Mouse (Mus musculus) right cerebral cortex, postnatal 4 days (tissue): Measurements from ENCODE around the gene Zfp580.
A peak's percentile ranks its signal among the peaks of the same experiment; 100 is the strongest.

Experiments
- DNase-seq: peaks from one replicate; pipeline ENCODE4 v3.0.0-alpha.2; 2022

Zfp580 gene

DNA sequence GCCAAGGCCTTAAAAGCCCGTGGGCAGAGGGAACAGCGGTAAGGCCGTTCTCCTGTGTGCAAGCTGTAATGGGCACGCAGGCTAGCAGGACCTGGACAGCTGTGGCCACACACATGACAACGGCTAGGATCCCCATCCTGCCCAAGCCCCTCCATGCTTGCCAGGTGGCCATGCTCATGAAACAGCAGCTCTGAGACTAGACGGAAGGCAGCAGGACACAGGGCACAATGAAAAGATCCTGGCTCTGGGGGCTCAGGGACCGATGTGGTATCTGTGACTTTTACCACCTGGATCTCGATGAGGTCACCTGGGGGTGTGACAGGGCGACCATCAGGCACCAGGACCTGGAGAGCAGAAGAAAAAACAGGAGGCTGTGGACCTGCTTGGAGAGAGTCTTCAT is 15.2 kb upstream of the Zfp580 start:
- DNase-seq = no peak

- DNase-seq = no peak
These were observed 14.3 kb upstream of the Zfp580 start for GRCm38 (mm10) chr7:5037026-5037425.

- no peak for DNase-seq
These were observed 13.9 kb upstream of the Zfp580 start for GRCm38 (mm10) chr7:5037467-5037866.

GRCm38 (mm10) chr7:5038109-5038732 is 13.1 kb upstream of the Zfp580 start, which contains the start of gene Zfp784:
Gene Zfp784 (minus strand): TSS chr7:5038446.
- peak; percentile 91 for DNase-seq

DNA sequence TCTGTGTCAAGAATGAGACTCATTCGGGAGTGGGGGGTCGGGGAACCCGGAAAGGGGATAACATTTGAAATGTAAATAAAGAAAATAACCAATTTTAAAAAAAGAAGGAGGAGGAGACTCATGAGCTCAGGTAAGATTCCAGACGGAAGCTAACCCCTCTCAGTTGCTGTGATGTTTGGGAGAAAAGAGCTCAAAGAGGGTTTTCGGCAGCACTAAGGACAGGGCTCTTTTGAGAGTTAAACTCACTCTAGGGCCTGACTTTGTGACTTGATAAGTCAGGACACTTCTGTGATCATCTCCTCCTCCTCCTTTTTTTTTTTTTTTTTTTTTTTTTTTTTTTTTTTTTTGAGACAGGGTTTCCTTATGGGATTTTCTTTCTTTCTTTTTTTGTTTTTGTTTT is 12.4 kb upstream of the Zfp580 start:
- DNase-seq = no peak

DNA sequence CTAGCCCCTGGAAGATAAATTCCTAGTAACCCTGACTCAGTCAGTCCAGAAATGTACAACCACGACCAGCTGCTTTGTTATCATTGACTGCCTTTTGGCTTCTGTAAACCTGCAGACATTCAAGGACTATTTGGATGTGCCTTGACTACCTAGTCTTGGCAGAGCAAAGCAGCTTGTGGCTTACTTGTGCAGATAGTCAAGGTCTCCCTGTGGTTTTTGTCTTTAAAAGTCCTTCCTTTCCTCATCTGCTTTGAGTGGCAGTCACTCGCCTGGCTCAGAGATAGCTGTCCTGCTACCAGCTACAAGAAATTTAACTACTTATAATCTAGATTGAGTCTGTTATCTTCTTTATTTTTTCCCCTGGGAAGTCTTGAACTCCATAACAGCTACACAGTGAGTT is 6.4 kb upstream of the Zfp580 start:
- no peak for DNase-seq

DNA sequence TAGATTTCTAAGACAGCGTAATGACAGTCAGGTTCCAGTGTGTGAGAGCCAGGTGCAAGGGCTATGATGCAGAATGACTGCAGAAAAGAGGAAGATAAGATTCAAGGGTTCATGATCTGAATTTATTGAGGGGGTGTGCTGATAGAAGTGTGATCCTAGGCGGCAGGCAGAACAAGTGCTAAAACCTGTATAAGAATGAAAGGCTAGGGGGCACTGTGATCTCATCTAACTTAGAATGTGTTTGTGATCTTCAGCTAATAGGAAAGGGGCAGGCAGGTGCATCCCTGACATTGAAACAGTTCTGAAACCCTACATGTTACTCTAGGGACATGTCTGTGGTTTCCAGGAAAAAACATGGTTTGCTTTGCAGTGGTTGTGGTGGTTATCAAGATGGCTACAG is 5.2 kb upstream of the Zfp580 start:
- no peak for DNase-seq

GRCm38 (mm10) chr7:5047313-5047712 is 4.0 kb upstream of the Zfp580 start:
- DNase-seq = no peak

DNA sequence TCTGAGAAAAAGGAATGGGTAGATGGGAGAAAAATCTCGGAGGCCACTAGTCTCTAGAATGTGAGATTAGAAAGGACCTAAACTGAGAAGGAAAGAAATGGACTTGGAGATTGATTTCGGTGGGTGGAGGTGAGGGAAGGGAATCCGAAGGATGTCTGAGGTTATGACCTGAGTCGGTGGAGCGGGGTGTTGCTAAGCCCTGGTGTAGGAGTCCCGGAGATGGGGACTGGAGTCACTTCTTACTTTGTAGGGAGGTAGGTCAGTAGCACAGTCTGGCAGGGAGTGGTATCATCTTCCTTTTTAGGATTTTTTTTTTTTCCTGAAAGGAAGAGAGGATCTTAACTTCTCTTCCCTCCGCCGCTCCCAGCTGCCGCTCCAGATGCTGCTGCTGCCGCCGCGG is 1.1 kb downstream of the Zfp580 start:
- no peak for DNase-seq

DNA sequence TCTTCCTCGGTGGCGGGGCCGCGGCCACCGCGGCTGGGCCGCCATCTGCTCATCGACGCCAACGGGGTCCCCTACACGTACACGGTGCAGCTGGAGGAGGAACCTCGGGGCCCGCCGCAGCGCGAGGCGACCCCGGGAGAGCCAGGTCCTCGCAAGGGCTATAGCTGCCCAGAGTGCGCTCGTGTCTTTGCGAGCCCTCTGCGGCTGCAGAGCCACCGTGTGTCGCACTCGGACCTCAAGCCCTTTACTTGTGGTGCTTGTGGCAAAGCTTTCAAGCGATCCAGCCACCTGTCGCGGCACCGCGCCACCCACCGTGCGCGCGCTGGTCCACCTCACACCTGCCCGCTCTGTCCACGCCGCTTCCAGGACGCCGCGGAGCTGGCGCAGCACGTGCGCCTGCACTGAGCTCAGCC is 1.6 kb downstream of the Zfp580 start:
- no peak for DNase-seq

- DNase-seq = no peak
These were observed 2.3 kb downstream of the Zfp580 start for GRCm38 (mm10) chr7:5053456-5054179.

GRCm38 (mm10) chr7:5056651-5057263 is 5.4 kb downstream of the Zfp580 start:
- DNase-seq = peak; percentile 84

DNA sequence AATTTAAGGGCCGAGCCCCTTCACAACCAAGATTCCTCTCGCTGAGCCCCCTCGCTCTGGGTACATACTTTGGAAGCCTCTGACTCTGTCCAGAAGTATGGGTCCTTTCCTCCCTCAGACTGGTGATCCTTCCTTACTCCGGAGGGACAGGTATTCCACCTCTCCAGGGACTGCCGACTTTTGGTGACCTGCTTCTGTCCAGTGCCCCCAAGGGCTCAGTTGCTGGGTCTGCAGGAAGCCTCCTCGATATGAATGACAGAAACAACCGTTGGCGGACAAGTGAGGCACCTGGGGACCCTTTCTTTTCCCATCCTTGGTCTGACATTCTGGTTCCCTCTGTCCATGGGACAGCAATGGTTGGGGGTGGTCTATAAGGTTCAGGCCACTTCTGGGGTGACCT is 6.0 kb downstream of the Zfp580 start:
- DNase-seq = no peak

DNA sequence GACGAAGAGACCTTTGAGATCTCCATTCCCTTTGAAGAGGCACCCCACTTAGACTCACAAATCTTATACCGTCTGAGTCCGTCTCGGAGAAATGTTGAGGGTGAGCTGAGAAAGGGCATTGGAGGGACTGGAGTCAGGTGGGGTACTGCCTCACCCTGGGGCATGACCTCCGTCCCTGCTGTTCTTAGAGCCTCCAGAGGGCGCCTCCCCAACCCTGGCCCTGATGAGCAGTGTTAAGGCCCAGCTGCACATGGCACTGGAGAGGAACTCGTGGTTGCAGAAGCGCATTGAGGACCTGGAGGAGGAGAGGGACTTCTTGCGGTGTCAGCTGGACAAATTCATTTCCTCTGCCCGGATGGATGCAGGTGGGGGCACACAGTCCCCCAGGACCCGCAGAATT is 6.5 kb downstream of the Zfp580 start:
- DNase-seq = peak; percentile 24

DNA sequence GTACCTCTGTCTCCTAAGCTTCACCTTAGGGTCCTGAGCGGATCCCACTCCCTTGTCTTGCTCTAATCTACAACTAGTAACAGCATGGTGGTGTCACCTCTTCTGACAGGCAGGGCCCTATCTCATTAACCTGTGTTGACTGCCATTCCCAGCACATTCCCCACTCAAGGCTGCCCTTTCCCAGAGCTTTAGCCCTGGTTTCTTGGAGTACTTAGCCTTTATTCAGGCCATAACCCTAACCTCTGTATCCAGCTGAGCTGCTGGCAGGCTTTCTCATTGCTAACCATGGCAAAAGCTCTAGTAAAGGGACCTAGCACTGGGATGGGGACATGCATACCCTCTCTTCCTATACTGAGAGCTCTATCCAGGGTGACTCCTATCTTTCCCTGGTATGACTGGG is 7.3 kb downstream of the Zfp580 start:
- no peak for DNase-seq

DNA sequence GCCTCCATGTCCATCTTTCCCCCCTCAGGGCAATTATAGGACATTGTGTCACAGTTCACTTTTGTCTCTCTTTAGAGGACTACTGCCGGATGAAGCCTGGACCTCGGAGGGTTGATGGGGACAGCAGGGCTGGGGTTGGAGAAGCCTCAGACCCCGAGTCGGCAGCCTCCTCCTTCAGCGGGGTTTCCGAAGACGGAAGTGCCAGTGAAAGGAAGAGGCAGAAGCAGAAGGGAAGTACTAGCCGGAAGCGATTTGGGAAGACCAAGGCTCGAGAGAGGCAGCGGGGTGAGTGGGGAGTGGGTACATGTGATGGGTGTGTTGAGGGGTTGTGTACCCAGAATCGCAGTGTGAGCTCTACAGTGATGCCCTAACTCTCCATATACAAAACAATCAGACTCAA is 8.1 kb downstream of the Zfp580 start:
- no peak for DNase-seq

DNA sequence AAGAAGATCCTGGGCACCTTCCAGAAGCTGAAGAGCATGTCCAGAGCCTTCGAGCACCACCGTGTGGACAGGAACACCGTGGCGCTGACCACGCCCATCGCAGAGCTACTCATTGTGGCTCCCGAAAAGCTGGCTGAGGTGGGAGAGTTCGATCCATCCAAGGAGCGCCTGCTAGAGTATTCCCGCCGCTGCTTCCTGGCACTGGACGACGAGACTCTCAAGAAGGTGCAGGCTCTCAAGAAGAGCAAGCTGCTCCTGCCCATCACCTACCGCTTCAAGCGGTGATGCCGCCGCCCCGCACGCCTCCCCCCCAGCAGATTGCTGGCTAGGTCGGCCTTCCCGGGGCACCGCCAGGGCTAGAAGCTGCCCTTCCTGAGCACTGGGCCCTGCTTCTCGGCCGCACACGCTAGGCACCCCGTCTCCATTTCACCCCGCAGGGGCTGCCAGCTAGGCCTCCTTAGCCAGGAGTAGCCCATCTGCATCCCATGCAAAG is 8.9 kb downstream of the Zfp580 start:
- peak; percentile 74 for DNase-seq

GRCm38 (mm10) chr7:5060944-5061773 is 9.8 kb downstream of the Zfp580 start:
- peak; percentile 100 for DNase-seq

DNA sequence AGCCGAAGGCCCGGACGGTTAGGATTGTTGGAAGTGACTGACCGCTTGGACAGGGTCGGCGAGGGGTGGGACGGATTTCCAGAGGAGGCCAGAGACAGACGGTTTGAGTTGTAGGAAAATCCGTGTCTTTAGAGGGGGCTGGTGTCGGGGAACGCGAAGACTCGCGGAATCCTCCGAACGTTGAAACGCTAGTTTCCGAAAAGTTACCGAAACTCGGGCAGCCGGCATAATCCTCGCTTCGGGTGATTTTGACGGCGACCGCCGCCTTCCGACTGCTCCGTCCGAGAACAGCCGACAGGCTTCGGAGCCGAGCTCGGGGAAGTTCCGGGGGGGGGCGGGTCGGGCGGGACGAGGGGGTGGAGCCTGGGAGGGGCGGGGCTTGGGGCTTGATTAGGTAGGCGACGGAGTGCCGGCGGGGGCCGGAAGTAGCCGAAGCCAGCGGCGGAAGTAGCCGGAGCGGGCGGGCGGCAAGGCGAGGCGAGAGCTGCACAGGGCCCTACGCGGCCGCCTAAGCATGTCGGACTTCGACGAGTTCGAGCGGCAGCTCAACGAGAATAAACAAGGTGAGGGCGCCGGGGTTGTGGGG is 10.5 kb downstream of the Zfp580 start, which contains the start of gene U2af2:
U2af2 (plus strand) TSS at position 370 of the 586 bp plus-strand sequence.
- peak; percentile 97 for DNase-seq

DNA sequence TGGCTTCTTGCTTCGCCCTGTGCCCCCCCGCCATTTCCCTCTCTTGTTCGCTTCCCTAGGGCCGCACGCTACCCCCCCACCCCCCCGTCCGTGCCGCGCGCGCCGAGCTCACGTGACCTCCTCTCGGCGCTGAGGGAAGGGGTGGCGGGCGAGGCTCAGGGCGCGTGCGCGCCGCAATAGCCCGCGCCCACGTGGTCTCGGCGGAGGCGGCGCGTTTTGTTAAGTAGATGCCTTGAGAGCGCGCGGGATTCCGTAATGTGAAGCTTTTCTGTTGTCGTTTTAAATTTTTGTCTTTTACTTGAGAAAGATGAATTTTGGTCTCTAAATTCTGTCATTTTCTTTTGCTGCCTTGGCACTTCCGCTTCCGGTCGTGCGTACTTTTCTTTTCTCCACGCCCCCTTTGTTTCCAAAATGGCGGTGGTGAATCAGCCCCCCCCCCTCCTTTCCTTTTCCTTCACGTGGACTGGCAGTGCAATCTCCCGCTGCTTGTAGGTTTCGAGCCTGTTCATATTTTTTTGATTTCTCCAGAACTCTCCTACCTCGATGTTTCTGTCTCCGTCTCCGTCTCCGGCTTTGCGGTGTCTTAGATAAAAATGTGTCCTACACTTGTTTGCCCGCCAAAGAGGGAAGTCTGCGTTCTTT is 11.1 kb downstream of the Zfp580 start:
- DNase-seq = peak; percentile 61

DNA sequence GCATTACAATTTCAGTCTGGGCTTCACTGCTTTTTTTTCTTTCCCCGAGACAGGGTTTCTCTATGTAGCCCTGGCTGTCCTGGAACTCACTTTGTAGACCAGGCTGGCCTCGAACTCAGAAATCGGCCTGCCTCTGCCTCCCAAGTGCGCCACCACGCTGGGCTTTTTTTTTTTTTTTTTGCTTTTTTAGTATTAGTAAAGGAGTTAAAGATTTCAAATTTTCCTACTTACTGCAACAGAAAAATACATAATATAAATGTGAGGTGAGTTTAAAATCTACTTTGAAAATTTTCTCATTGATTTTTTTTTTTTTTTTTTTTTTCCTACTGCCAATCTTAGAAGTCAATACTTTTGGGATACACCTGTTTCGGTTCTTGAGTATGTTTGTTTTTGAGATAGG is 13.5 kb downstream of the Zfp580 start:
- DNase-seq = no peak

- no peak for DNase-seq
These were observed 22.2 kb downstream of the Zfp580 start for GRCm38 (mm10) chr7:5073586-5073985.
